Mouse (Mus musculus) intestine, embryonic 15.5 days (tissue): ENCODE measurements around the gene Atp13a2. TPM values are rescaled to one million over a fixed set of nuclear protein-coding genes. Genes with fewer than 3 reads are reported as not detected.

Experiments
- ATAC-seq: fragments of 200-750 bp; cut with Nextera tagmentation; 2 replicates; pipeline ENCODE4 v1.8.0; 2017; ENCODE audit warnings: moderate TSS enrichment, moderate library complexity
- H3K27ac ChIP-seq: fragments of 300-500 bp; sonication (generic); 2 replicates; pipeline ENCODE4 v1.5.1; 2015; ENCODE audit warnings: mild to moderate bottlenecking, inconsistent platforms
- H3K27me3 ChIP-seq: fragments of 300-500 bp; sonication (generic); replicated peaks from 2 replicates; pipeline ENCODE4 v1.6.1; 2015; ENCODE audit warnings: inconsistent platforms
- H3K36me3 ChIP-seq: fragments of 300-500 bp; sonication (generic); 2 replicates; pipeline ENCODE4 v1.6.1; 2015; ENCODE audit warnings: inconsistent platforms
- H3K4me1 ChIP-seq: fragments of 300-500 bp; sonication (generic); replicated peaks from 2 replicates; pipeline ENCODE4 v1.6.1; 2015; ENCODE audit warnings: inconsistent platforms
- H3K4me2 ChIP-seq: fragments of 300-500 bp; sonication (generic); replicated peaks from 2 replicates; pipeline ENCODE4 v1.6.1; 2015; ENCODE audit warnings: mild to moderate bottlenecking, inconsistent platforms
- H3K4me3 ChIP-seq: fragments of 300-500 bp; sonication (generic); replicated peaks from 2 replicates; pipeline ENCODE4 v1.5.1; 2015; ENCODE audit warnings: inconsistent platforms
- H3K9ac ChIP-seq: fragments of 300-500 bp; sonication (generic); 2 replicates; pipeline ENCODE4 v1.6.1; 2015; ENCODE audit warnings: inconsistent platforms
- H3K9me3 ChIP-seq: fragments of 300-500 bp; sonication (generic); 2 replicates; pipeline ENCODE4 v1.6.1; 2016; ENCODE audit warnings: inconsistent platforms
- WGBS: fragments of 180-500 bp; shearing (Covaris S2); methylation state at CpG from one replicate; pipeline ENCODE4 v1.1.7; 2015; 5-methylcytosine and 5-hydroxymethylcytosine counted together
- polyA plus RNA-seq: library from polyadenylated mRNA; unstranded; fragments of >200 nt; fragmentation: Nextera tagmentation; extraction: Ambion mirVana; gene quantifications from 2 replicates; pipeline ENCODE4 v1.2.1, GENCODE M21; 2015

Atp13a2 gene
- polyA plus RNA-seq, 1 experiment from 2014 or later = 29.8 TPM

- H3K27ac ChIP-seq = peak overlapping the region; percentile 84
- no peaks in the 10 kb centered on the region for H3K9me3 ChIP-seq
- peak overlapping the region; percentile 75 for H3K9ac ChIP-seq
- 3% methylated on average over 17 of the region's 17 CpGs for WGBS
- peaks cover 16% of the 10 kb centered on the region for H3K36me3 ChIP-seq
- no peaks in the 10 kb centered on the region for H3K27me3 ChIP-seq
- H3K4me2 ChIP-seq = peak overlapping the region; percentile 67
- peaks cover 12% of the 10 kb centered on the region for H3K4me1 ChIP-seq
- H3K4me3 ChIP-seq = peak overlapping the region; percentile 61
- ATAC-seq = peak; percentile 59
These were observed 24.3 kb downstream of the Atp13a2 start for GRCm38 (mm10) chr4:141010941-141011429.

GRCm38 (mm10) chr4:141011556-141012328, 25.1 kb downstream of the Atp13a2 start:
- peak overlapping the region; percentile 67 for H3K4me2 ChIP-seq
- peaks cover 10% of the 10 kb centered on the region for H3K36me3 ChIP-seq
- 44% methylated on average over 14 of the region's 14 CpGs for WGBS
- 0 out of 2 replicates have a peak, but pooled peaks have one; percentile 5 for ATAC-seq
- H3K27ac ChIP-seq = peak overlapping the region; percentile 84
- peak overlapping the region; percentile 75 for H3K9ac ChIP-seq
- peak overlapping the region; percentile 61 for H3K4me3 ChIP-seq
- H3K4me1 ChIP-seq = peaks cover 15% of the 10 kb centered on the region
- H3K9me3 ChIP-seq = no peaks in the 10 kb centered on the region
- no peaks in the 10 kb centered on the region for H3K27me3 ChIP-seq

GRCm38 (mm10) chr4:141012558-141012957, 25.9 kb downstream of the Atp13a2 start:
- WGBS = 71% methylated on average over 10 of the region's 10 CpGs
- H3K27me3 ChIP-seq = no peaks in the 10 kb centered on the region
- H3K36me3 ChIP-seq = peaks cover 6% of the 10 kb centered on the region; the same call in 1 of the 2 replicates
- H3K9ac ChIP-seq = peak overlapping the region; percentile 75; the same call in 1 of the 2 replicates
- ATAC-seq = no peak
- no peak overlapping the region for H3K4me3 ChIP-seq
- peaks cover 15% of the 10 kb centered on the region for H3K4me1 ChIP-seq
- H3K9me3 ChIP-seq = no peaks in the 10 kb centered on the region
- H3K4me2 ChIP-seq = peak overlapping the region; percentile 67
- 0 out of 2 replicates have a peak overlapping the region, but pooled peaks have one; percentile 84 for H3K27ac ChIP-seq

GRCm38 (mm10) chr4:141014114-141014513, 27.4 kb downstream of the Atp13a2 start:
- Histone ChIP-seq H3K4me1 (peaks cover 18% of the 10 kb centered on the region), H3K4me2 (no peak overlapping the region), H3K27ac (no peak overlapping the region), H3K4me3 (no peak overlapping the region), H3K9me3 (no peaks in the 10 kb centered on the region), H3K9ac (no peak overlapping the region), H3K27me3 (no peaks in the 10 kb centered on the region), H3K36me3 (peaks cover 6% of the 10 kb centered on the region; the same call in 1 of the 2 replicates)
- ATAC-seq = no peak
- 77% methylated on average over 8 of the region's 8 CpGs for WGBS

- Histone ChIP-seq H3K27ac (no peak overlapping the region), H3K27me3 (no peaks in the 10 kb centered on the region), H3K4me2 (no peak overlapping the region), H3K9ac (no peak overlapping the region), H3K36me3 (peaks cover 6% of the 10 kb centered on the region; the same call in 1 of the 2 replicates), H3K9me3 (no peaks in the 10 kb centered on the region), H3K4me3 (no peak overlapping the region), H3K4me1 (peaks cover 21% of the 10 kb centered on the region)
- no peak for ATAC-seq
- 96% methylated on average over 11 of the region's 11 CpGs for WGBS
These were observed 28.2 kb downstream of the Atp13a2 start for GRCm38 (mm10) chr4:141014856-141015255.

- H3K4me1 ChIP-seq = peaks cover 26% of the 10 kb centered on the region
- no peak for ATAC-seq
- WGBS = 79% methylated on average over 7 of the region's 7 CpGs
- H3K27ac ChIP-seq = no peak overlapping the region
- peaks cover 6% of the 10 kb centered on the region; the same call in 1 of the 2 replicates for H3K36me3 ChIP-seq
- H3K27me3 ChIP-seq = no peaks in the 10 kb centered on the region
- H3K4me3 ChIP-seq = no peak overlapping the region
- H3K9me3 ChIP-seq = no peaks in the 10 kb centered on the region
- H3K4me2 ChIP-seq = no peak overlapping the region
- no peak overlapping the region for H3K9ac ChIP-seq
These were observed 28.7 kb downstream of the Atp13a2 start for GRCm38 (mm10) chr4:141015356-141015755.

- no peak overlapping the region for H3K27ac ChIP-seq
- H3K4me2 ChIP-seq = no peak overlapping the region
- 72% methylated on average over 9 of the region's 9 CpGs for WGBS
- ATAC-seq = no peak
- H3K4me3 ChIP-seq = no peak overlapping the region
- no peaks in the 10 kb centered on the region for H3K9me3 ChIP-seq
- no peaks in the 10 kb centered on the region for H3K27me3 ChIP-seq
- peaks cover 35% of the 10 kb centered on the region for H3K4me1 ChIP-seq
- H3K9ac ChIP-seq = no peak overlapping the region
- peaks cover 6% of the 10 kb centered on the region; the same call in 1 of the 2 replicates for H3K36me3 ChIP-seq
These were observed 29.6 kb downstream of the Atp13a2 start for GRCm38 (mm10) chr4:141016311-141016710.

- Histone ChIP-seq H3K9ac (no peak overlapping the region), H3K4me2 (no peak overlapping the region), H3K4me1 (peaks cover 33% of the 10 kb centered on the region), H3K4me3 (no peak overlapping the region), H3K9me3 (no peaks in the 10 kb centered on the region), H3K27me3 (no peaks in the 10 kb centered on the region), H3K36me3 (peaks cover 6% of the 10 kb centered on the region; the same call in 1 of the 2 replicates), H3K27ac (no peak overlapping the region)
- 81% methylated on average over 29 of the region's 29 CpGs for WGBS
- no peak for ATAC-seq
These were observed 31.2 kb downstream of the Atp13a2 start for GRCm38 (mm10) chr4:141017657-141018436.

- WGBS = 71% methylated on average over 17 of the region's 17 CpGs
- Histone ChIP-seq H3K4me1 (peaks cover 41% of the 10 kb centered on the region), H3K9me3 (no peaks in the 10 kb centered on the region), H3K36me3 (peaks cover 6% of the 10 kb centered on the region; the same call in 1 of the 2 replicates), H3K4me3 (no peak overlapping the region), H3K27me3 (no peaks in the 10 kb centered on the region), H3K27ac (peak overlapping the region; percentile 90), H3K9ac (peak overlapping the region; percentile 6; the same call in 1 of the 2 replicates), H3K4me2 (peak overlapping the region; percentile 40)
- no peak for ATAC-seq
These were observed 33.5 kb downstream of the Atp13a2 start for GRCm38 (mm10) chr4:141020220-141020619.

- Histone ChIP-seq H3K9me3 (no peaks in the 10 kb centered on the region), H3K4me2 (peak overlapping the region; percentile 40), H3K4me3 (no peak overlapping the region), H3K27me3 (no peaks in the 10 kb centered on the region), H3K27ac (peak overlapping the region; percentile 90), H3K4me1 (peaks cover 42% of the 10 kb centered on the region), H3K36me3 (no peaks in the 10 kb centered on the region), H3K9ac (peak overlapping the region; percentile 17; the same call in 1 of the 2 replicates)
- peak; percentile 85 for ATAC-seq
- 34% methylated on average over 14 of the region's 14 CpGs for WGBS
These were observed 34.3 kb downstream of the Atp13a2 start for GRCm38 (mm10) chr4:141020811-141021613.

- ATAC-seq = no peak
- H3K9ac ChIP-seq = no peak overlapping the region
These were observed 34.9 kb downstream of the Atp13a2 start for GRCm38 (mm10) chr4:141021614-141021929.

More at GRCm38 (mm10) chr4:141021614-141021929, 34.9 kb downstream of the Atp13a2 start:
- H3K36me3 ChIP-seq = no peaks in the 10 kb centered on the region
- peaks cover 38% of the 10 kb centered on the region for H3K4me1 ChIP-seq
- H3K4me2 ChIP-seq = 0 out of 2 replicates have a peak overlapping the region, but pooled peaks have one; percentile 3
- H3K9me3 ChIP-seq = no peaks in the 10 kb centered on the region
- H3K4me3 ChIP-seq = no peak overlapping the region
- peak overlapping the region; percentile 90 for H3K27ac ChIP-seq
- no peaks in the 10 kb centered on the region for H3K27me3 ChIP-seq
- WGBS = 52% methylated on average over 11 of the region's 11 CpGs
